Mouse (Mus musculus): ENCODE measurements at regions not wholly inside any gene's neighbourhood (a gene's known extent, or its start where the extent isn't known, plus 50 kb on each side); places are given as distances from the start of the nearest gene placed in this dataset.

GRCm38 (mm10) chr8:126810516-126810915 is 135.1 kb downstream of the Tomm20 start:
- DNase-seq (ENCODE audit: low read depth, low spot score) = peak; percentile 73

- DNase-seq (ENCODE audit: low read depth, low spot score) = peak; percentile 71
These were observed 136.3 kb downstream of the Tomm20 start for GRCm38 (mm10) chr8:126809321-126809720.

GRCm38 (mm10) chr8:126808496-126808895 is 137.1 kb downstream of the Tomm20 start:
- DNase-seq (ENCODE audit: low read depth, low spot score) = no peak

- no peak for DNase-seq (ENCODE audit: low read depth, low spot score)
These were observed 138.4 kb downstream of the Tomm20 start for GRCm38 (mm10) chr8:126807171-126807768.

DNA sequence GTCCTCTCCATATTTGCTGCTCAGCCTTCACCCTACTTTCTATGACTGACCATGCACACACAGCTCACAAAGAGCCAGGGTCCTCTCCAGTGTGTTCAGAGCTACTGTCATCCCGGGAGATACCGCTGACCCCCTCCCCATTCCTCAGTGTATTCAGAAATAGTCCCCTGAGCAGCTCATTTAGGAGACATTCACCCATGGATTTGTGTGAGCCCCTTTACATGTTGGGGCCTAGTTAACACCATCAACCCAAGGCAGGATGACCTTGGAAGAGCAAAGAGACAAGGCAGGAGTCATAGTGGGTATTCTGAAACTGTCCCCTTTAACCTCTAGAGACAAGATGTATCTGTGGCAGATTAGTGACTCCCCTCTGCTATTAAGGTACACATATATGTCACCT is 139.1 kb downstream of the Tomm20 start:
- DNase-seq (ENCODE audit: low read depth, low spot score) = no peak

DNA sequence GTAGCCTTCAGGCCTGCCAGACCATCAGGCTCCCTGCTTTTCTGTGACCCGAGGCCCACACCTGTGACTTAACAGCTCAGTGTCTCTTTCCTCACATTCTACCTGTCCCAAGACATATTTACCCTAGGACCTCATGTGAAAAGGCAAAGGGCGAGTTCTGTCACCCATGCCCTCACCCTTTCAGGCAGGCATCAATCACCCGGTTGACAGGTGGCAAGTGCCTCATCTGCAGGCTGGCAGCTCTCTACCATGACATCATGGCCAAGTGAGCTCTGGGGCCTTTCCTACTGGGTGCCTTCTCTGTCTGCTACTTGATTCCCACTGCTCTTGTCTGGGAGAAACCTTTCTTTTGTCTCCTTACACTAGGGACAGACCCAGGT is 139.5 kb downstream of the Tomm20 start:
- no peak for DNase-seq (ENCODE audit: low read depth, low spot score)

DNA sequence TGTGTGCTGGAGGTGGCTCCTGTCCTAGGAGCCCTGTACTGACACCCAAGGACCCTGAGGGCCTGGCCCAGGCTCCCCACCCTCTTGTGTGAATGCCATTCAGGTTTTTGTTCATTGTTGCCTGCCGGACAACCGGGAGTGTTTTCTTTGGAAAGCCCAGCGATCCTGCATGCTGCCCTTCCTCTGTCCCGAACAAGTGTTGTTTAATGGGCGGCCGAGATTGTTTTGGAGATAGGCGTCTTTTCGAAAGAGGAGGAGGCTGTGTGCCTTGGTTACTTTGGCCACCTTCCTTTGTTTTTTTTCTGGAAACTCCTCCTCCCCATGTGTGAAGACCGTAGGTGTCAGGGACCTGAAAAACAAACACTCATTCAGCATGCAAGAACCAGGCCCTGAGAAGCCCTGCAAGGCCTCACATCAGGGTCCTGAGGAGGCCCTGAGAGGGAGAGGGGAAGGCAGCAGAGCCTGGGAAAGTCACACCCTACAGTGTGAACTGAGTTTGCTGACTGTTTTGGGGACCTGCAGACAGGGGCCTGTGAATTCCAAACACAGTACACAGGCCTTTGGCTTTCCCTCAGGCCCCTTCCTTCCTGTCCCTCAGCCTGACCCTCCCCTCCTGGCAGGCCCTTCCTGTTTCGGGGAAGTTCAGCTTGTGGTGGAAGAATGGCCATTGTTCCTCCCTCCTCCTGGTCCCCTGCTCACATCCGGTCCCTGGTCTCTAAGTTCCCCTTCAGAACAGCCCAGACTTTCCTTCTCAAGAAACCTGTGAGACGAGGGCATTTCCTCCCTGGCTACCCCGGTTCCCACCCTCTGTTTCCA is 140.1 kb downstream of the Tomm20 start:
- DNase-seq (ENCODE audit: low read depth, low spot score) = no peak

DNA sequence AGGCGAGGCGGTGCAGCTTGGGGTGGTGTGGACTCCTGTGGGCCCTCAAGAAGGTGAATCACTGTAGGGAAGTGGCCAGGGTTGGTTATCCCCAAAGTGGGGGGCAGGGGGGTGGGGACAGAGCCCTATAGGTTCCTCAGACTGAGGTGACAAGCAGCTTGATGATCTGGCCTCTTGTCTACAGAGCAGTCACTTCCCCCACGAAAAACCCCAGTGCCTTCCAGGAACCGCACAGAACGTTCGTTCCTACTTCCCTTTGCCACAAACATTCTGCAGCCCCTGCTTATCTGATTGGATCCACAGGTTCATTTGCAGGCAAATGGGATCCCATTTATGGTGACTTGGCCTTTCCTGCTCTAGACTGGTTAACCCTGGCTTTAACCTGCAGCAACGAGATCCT is 141.5 kb downstream of the Tomm20 start:
- DNase-seq (ENCODE audit: low read depth, low spot score) = no peak

DNA sequence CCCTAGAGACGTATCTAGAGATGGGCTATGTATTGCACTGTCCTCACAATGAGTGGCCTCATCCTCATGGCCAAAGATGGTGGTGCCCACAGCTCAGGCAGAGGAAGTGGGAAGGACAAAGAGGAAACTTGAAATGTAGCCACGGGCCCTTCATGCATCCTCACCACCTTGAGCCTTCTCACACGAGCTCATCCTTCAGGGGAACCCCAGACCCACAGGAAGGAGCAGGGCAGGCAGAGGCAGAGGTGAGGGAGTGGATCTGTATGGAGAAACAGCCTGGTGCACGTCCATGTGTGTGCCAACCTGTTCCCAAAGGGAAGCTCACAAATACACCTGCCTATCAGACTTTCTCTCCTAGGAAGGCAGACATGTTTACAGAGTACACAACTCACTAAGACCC is 143.0 kb downstream of the Tomm20 start:
- no peak for DNase-seq (ENCODE audit: low read depth, low spot score)

- no peak for DNase-seq (ENCODE audit: low read depth, low spot score)
These were observed 144.7 kb downstream of the Tomm20 start for GRCm38 (mm10) chr8:126800976-126801375.

DNA sequence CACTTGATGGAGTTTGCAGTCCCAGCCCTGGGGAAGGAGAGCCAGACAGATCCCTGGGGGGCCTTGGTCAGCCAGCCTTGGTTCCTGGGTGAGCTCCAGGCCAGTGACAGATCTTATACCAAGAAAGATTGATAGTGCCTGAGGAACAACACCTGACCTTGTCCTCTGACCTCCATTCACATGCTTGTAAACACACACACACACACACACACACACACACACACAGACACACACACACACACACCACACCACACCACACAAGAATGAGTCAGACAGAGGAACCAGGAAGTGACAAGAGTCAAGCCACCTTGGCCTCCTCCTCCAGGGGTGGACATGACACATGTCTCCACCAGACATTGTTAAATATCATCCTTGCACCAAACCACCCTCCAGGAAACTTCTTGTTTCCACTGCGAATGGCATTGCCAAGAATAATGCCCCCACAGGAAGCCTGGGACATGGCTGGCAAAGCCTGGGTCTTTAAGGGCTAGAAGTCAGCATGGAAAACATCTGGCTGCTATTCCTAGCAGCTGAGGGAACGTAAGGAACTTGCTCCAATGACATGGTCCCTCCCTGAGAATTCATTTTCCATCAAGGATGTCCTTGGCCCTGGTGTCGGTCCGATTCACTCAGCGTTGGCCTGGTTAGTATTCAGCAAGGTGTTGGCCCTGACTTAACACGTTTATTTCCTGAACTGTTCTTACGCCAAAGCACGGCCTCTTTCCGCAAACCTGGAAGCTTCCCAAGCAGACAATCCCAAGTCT is 147.9 kb downstream of the Tomm20 start:
- DNase-seq (ENCODE audit: low read depth, low spot score) = peak; percentile 47

DNA sequence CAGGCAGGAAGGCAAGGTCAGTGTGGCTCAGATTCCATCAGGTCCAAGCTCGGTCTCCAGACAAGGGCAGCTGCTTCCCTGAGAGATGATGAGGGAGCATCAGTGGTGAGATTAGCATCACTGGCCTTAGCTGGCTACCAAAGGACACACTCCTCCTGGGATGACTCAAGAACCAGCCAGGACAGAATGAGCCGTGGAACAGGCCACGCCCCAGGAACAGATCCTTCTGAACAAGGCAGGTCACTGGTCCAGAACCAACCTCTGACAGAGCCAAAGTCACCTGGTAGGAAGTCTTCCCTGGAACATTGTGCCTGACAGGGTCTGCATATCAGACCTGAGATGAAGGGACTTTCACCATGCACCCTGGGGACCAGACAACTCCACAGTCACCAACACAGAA is 152.0 kb downstream of the Tomm20 start:
- DNase-seq (ENCODE audit: low read depth, low spot score) = peak; percentile 11

- no peak for DNase-seq (ENCODE audit: low read depth, low spot score)
These were observed 154.6 kb downstream of the Tomm20 start for GRCm38 (mm10) chr8:126791069-126791468.

DNA sequence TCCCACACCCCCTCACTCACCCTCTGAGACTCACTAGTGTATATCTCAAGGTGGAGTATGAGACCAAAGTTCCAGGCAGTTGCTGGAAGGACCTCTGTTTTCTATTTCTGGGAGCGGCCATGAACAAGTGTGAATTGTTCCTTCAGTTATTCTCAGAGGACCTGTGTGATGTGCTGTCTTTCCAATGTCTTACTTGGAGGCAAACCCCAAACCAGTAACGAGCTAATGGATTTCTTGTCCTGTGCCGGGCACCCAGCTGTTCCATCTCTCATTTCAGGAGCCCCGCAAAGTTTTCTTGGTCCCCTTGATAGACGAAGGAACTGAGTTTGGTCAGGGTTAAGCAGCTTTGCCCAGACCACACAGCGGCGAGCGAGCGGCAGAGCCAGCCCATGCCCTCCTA is 155.4 kb downstream of the Tomm20 start:
- no peak for DNase-seq (ENCODE audit: low read depth, low spot score)

DNA sequence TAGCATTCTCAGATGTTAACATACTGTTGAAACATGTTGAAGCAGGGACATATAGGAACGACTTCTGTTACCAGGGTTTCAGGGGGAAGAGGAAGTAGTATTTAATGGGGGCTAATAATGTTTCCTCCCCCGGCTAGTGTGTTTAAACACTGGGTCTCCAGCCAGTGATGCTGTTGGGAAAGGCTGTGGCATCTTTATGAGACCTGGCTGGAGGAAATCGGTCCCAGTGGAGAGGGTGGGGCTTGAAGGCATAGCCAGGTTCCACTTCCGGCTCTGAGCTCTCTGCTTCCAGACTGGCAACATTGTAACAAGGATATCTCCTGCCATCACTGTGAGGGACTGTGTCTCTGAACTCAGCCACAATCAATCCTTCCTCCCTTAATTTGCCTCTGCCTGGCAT is 156.6 kb downstream of the Tomm20 start:
- DNase-seq (ENCODE audit: low read depth, low spot score) = no peak

DNA sequence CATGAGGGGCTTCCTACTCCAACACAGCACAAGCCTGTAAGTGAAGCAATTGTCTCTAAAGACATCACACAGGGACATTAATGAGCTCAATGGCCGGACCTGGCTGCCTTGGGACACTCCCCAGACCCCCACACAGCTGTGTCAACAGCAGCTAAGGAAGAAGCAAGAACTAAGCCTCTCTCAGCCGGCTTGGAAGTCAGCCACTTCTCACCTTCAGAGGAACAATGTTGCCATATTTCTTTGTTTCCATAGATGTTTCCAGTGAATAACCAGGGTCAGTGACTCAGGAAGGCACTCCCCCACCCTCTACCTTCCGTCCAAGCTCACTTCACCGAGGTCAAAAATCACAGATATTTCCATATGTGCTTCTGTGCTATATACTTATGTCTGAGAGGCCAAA is 157.0 kb downstream of the Tomm20 start:
- no peak for DNase-seq (ENCODE audit: low read depth, low spot score)

GRCm38 (mm10) chr8:126787398-126787797 is 158.2 kb downstream of the Tomm20 start:
- DNase-seq (ENCODE audit: low read depth, low spot score) = no peak

DNA sequence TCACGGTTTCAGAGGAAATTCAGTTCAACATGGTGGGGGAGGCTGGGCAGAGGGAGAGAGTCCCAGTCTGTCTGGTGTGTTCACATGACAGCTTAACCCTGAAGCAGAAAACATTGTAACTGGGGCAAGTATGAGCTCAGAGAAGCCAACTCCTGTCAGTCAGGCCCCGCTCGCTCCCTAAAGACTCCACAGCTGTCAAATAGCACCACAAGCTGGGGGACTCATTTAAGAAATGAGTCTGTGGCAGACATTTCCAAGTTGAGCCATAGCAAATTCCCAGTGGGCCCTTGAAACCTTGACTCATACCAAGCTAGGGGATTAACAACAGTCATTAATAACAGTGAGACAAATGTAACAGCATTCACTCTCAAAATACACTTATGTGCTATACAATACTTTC is 160.4 kb downstream of the Tomm20 start:
- DNase-seq (ENCODE audit: low read depth, low spot score) = peak; percentile 64

DNA sequence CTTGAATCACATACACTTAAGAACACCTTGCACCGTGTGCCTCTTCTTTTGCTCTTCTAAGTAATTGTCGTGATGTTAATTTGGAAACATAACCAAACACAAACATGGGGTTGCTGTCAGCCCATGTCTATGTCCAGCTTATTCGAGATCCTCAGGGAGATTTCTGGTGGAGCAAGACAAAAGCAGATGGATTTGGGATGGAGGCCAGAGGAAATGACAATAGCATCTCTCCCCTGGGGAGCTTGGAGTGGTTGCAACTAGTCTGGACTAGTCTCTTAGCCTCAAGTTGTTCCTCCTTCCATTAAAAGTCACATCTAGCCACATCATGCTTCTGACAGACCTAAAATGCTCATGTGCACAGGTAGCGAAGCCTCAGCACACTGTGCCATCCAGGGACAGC is 161.0 kb downstream of the Tomm20 start:
- no peak for DNase-seq (ENCODE audit: low read depth, low spot score)

DNA sequence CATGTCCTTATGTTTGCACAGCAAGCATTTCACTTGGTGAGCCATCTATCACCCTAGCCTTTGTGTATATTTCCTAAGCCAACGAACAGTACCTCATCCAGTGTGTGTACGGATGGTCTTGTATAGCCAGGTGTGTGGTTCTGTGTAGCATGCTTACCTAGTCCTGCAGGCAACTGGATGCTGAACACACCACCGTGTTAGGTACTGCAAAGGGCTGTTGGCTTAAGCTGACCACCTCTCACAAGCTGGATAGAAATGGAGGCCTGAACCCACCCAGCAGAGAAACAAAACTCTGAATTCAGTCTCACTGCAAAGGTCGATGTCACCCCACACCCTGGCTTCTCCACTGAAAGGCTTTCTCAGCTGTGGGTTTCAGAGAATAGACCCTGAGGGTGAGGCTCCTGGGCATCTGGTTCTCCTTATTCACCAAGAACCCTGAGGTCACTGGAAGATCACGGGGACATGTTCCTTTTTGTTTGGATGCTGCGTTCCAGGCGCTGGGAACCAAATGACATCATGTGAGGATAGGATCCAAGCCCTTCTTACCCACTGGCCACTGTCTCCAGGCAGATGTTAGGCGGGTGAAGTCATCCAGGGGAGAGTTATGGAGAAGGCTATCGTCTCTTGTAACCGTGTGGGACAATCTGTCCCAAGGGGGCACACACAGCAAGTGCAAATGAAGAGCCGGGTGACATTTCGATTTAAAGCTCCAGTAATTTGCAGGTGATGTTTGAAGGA is 161.8 kb downstream of the Tomm20 start:
- no peak for DNase-seq (ENCODE audit: low read depth, low spot score)

GRCm38 (mm10) chr8:126778673-126779072 is 167.0 kb downstream of the Tomm20 start:
- DNase-seq (ENCODE audit: low read depth, low spot score) = no peak

GRCm38 (mm10) chr8:126778131-126778530 is 167.5 kb downstream of the Tomm20 start:
- no peak for DNase-seq (ENCODE audit: low read depth, low spot score)
